In the genomic region with DNA sequence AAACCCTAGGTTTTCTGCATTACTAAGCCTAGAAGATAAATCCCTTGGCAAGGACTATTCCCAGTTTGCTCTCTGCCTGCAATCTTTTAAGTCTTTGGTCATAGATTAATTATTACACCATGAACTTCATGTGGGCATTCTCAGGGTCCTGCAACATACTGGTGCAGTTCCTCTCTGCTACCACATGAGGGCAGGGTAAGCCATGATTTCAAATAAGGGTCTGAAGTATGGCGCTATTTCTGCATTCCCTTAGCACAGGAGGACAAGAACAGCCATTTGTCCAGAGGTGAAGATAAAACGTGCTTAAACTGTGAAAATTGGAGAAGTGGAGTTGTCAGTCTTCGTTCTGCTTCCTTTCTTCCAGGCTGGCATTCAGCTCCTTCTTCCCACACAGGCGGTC, we compare ENCODE assay signal across 8 mouse cellular contexts. TPM values are rescaled to one million over a fixed set of nuclear protein-coding genes. Genes with fewer than 3 reads are reported as not detected.
DNase-seq lines count a peak whose midpoint lies in the region; ATAC-seq lines count a peak whose summit lies in the region.

No protein-coding gene starts in this region.

- 15% methylated on average over 4 of the region's 4 CpGs for WGBS in hindbrain, embryonic 16.5 days

- H3K9me3 ChIP-seq in hindbrain, embryonic 16.5 days (ENCODE audit: control insufficient read depth, low read length) = no peaks in the 10 kb centered on the region

- peak overlapping the region; percentile 41 for H3K4me3 ChIP-seq in hindbrain, embryonic 16.5 days (ENCODE audit: low read length)

- peak overlapping the region; percentile 64 for H3K9ac ChIP-seq in hindbrain, embryonic 16.5 days (ENCODE audit: low read depth, low read length)

- peak overlapping the region; percentile 72 for H3K4me2 ChIP-seq in hindbrain, embryonic 16.5 days (ENCODE audit: low read length)

- peak overlapping the region; percentile 64; the same call in 1 of the 2 replicates for H3K27ac ChIP-seq in hindbrain, embryonic 16.5 days (ENCODE audit: low read depth, low read length)

- ATAC-seq in hindbrain, embryonic 16.5 days = no peak

- H3K36me3 ChIP-seq in hindbrain, embryonic 16.5 days (ENCODE audit: control insufficient read depth, insufficient read depth, low read length) = no peaks in the 10 kb centered on the region

- no peaks in the 10 kb centered on the region for H3K27me3 ChIP-seq in hindbrain, embryonic 16.5 days (replicated peaks; ENCODE audit: control insufficient read depth, insufficient read depth, low read length)

- H3K4me1 ChIP-seq in hindbrain, embryonic 16.5 days (ENCODE audit: control insufficient read depth, insufficient read depth, low read depth, low read length) = peaks cover 8% of the 10 kb centered on the region

- peak; percentile 64 to 91 for DNase-seq in adrenal gland, adult (ENCODE audit: inconsistent age in 2 of 2, low spot score in 1 of 2)
- DNase-seq in cerebellum, postnatal 4 days (ENCODE audit: low spot score in 2 of 2) = peak; percentile 43 to 62
- peak; percentile 59 to 82 for DNase-seq in frontal cortex, postnatal 36 days (ENCODE audit: low spot score in 2 of 2)
- peak; percentile 55 to 63 for DNase-seq in layer of hippocampus, postnatal 36 days
- peak; percentile 64 for DNase-seq in lung, postnatal 14 days
- peak; percentile 58 for DNase-seq in retina, adult 2 months (ENCODE audit: low read depth, low spot score)
- DNase-seq in yolk sac, embryonic 10.5 days (ENCODE audit: low spot score) = peak; percentile 77

RNA-seq across cellular contexts. Expression of a gene that starts 1.8 kb away (rescaled TPM):
- polyA plus RNA-seq in hindbrain, embryonic 16.5 days (2015; fragmentation: Nextera tagmentation; extraction: Ambion mirVana) = 27.8 and 34.9 TPM in 2 replicates
- 10 to 100 TPM; 95.9 to 97.0 TPM for total RNA-seq in layer of hippocampus, postnatal 36 days (2021)

RNA-seq across cellular contexts. Expression of a gene that starts 12.6 kb away (rescaled TPM):
- 65.5 and 68.2 TPM in 2 replicates for polyA plus RNA-seq in hindbrain, embryonic 16.5 days (2015; fragmentation: Nextera tagmentation; extraction: Ambion mirVana)
- total RNA-seq in layer of hippocampus, postnatal 36 days (2021) = 10 to 100 TPM; 24.5 to 27.9 TPM
